Mouse (Mus musculus) adrenal gland, adult 2 months (tissue): ENCODE results near the gene Hist1h2ak. TPM values are rescaled to one million over a fixed set of nuclear protein-coding genes. Genes with fewer than 3 reads are reported as not detected.
"Not testable (repeated sequence)": the region's sequence is repeated elsewhere in the genome, so short reads cannot be mapped to it uniquely, and the experiment has no call there.

Experiments
- DNase-seq: peaks from one replicate; pipeline ENCODE4 v3.0.0; 2021
- microRNA-seq, 2 experiments: library from miRNA; unstranded; fragments of <30 nt; microRNA quantifications; one replicate each; pipeline ENCODE4 v1.2.0; 2021
- polyA plus RNA-seq: library from polyadenylated mRNA; depleted of rRNA; stranded (reverse); fragments of >200 nt; gene quantifications from 2 replicates; pipeline ENCODE4 v1.2.3, GENCODE M21; 2012; rRNA removed
- total RNA-seq, 2 experiments: library from RNA; stranded (reverse); gene quantifications; 2 replicates each; pipeline ENCODE4 v1.2.3; 2021

Gene Hist1h2ak
- total and polyA plus RNA-seq, 3 experiments, result 5.4 to 11.1 (median 10.8) TPM

- DNase-seq, result peak; percentile 69
Measured at GRCm38 (mm10) chr13:21721757-21722372, 31.8 kb downstream of the Hist1h2ak start, which contains the start of gene Hist1h2bm. Gene Hist1h2bm, plus strand, starts transcription at chr13:21722044.

GRCm38 (mm10) chr13:21721107-21721756, 32.4 kb downstream of the Hist1h2ak start:
- not testable (repeated sequence) for DNase-seq

GRCm38 (mm10) chr13:21718381-21719080, 35.1 kb downstream of the Hist1h2ak start:
- DNase-seq, result no peak

- peak; percentile 87 for DNase-seq
Measured at GRCm38 (mm10) chr13:21717397-21718357, 36.0 kb downstream of the Hist1h2ak start, which contains the start of gene Hist1h3h. Gene Hist1h3h, plus strand, starts transcription at chr13:21717659.

- peak; percentile 34 for DNase-seq
Measured at GRCm38 (mm10) chr13:21716540-21717391, 36.9 kb downstream of the Hist1h2ak start.

- peak; percentile 88 for DNase-seq
Measured at GRCm38 (mm10) chr13:21715864-21716539, 37.6 kb downstream of the Hist1h2ak start, which contains the start of the genes Hist1h2bl and Hist1h2ai. Gene Hist1h2bl, minus strand, starts transcription at chr13:21716143. Gene Hist1h2ai, plus strand, starts transcription at chr13:21716422.

GRCm38 (mm10) chr13:21715131-21715863, 38.3 kb downstream of the Hist1h2ak start:
- no peak for DNase-seq

GRCm38 (mm10) chr13:21714725-21715124, 38.9 kb downstream of the Hist1h2ak start:
- peak; percentile 58 for DNase-seq

GRCm38 (mm10) chr13:21711698-21712097, 41.9 kb downstream of the Hist1h2ak start:
- no peak for DNase-seq

- DNase-seq, result peak; percentile 82
Measured at GRCm38 (mm10) chr13:21710821-21711525, 42.7 kb downstream of the Hist1h2ak start.

GRCm38 (mm10) chr13:21710031-21710711, 43.5 kb downstream of the Hist1h2ak start:
- DNase-seq, result peak; percentile 92

- DNase-seq, result no peak
Measured at GRCm38 (mm10) chr13:21706669-21707068, 47.0 kb downstream of the Hist1h2ak start.

Small RNA genes lying within 50 kb of the gene (microRNA-seq; reads per million reads assigned to microRNA genes)
- gene Gm44346 (0 reads per million in 2 experiments), gene Gm44357 (0 reads per million in 2 experiments), gene Gm44367 (0 reads per million in 2 experiments), gene Gm44454 (0 reads per million in 2 experiments)

Other genes starting within 250 kb of the Hist1h2ak start
- gene Zkscan8, start 222.7 kb downstream of the Hist1h2ak start, total RNA-seq, result 10 to 100 TPM; 13.9 to 17.1 TPM
- 1.2 and 1.5 TPM in 2 replicates for gene Zkscan8, start 222.7 kb downstream of the Hist1h2ak start, polyA plus RNA-seq
- gene Olfr1366, start 211.0 kb downstream of the Hist1h2ak start, total RNA-seq, result not detected
- gene Olfr1366, start 211.0 kb downstream of the Hist1h2ak start, polyA plus RNA-seq, result not detected in 2 replicates
- gene Olfr1535, start 193.9 kb downstream of the Hist1h2ak start, total RNA-seq, result not detected
- gene Olfr1535, start 193.9 kb downstream of the Hist1h2ak start, polyA plus RNA-seq, result not detected in 2 replicates
- not detected for gene Olfr1364, start 172.1 kb downstream of the Hist1h2ak start, total RNA-seq
- gene Olfr1364, start 172.1 kb downstream of the Hist1h2ak start, polyA plus RNA-seq, result not detected in 2 replicates
- not detected for gene Olfr1362, start 139.8 kb downstream of the Hist1h2ak start, total RNA-seq
- 0.04 TPM in 1 of 2 replicates, not detected in the other for gene Olfr1362, start 139.8 kb downstream of the Hist1h2ak start, polyA plus RNA-seq
- not detected for gene Olfr11, start 111.3 kb downstream of the Hist1h2ak start, total RNA-seq
- not detected in 2 replicates for gene Olfr11, start 111.3 kb downstream of the Hist1h2ak start, polyA plus RNA-seq
- not detected for gene Olfr1361, start 90.4 kb downstream of the Hist1h2ak start, total RNA-seq
- not detected in 2 replicates for gene Olfr1361, start 90.4 kb downstream of the Hist1h2ak start, polyA plus RNA-seq
- not detected for gene Olfr1360, start 76.4 kb downstream of the Hist1h2ak start, total RNA-seq
- not detected in 2 replicates for gene Olfr1360, start 76.4 kb downstream of the Hist1h2ak start, polyA plus RNA-seq
- not detected for gene Olfr1359, start 55.7 kb downstream of the Hist1h2ak start, total RNA-seq
- gene Olfr1359, start 55.7 kb downstream of the Hist1h2ak start, polyA plus RNA-seq, result not detected in 2 replicates
- gene Hist1h2bl, start 37.7 kb downstream of the Hist1h2ak start, total RNA-seq, result 10 to 100 TPM; 24.1 to 36.9 TPM
- gene Hist1h2bl, start 37.7 kb downstream of the Hist1h2ak start, polyA plus RNA-seq, result 0.49 and 1.3 TPM in 2 replicates
- gene Hist1h2ai, start 37.4 kb downstream of the Hist1h2ak start, total RNA-seq, result 10 to 100 TPM; 28.5 to 38.1 TPM
- gene Hist1h2ai, start 37.4 kb downstream of the Hist1h2ak start, polyA plus RNA-seq, result 5.7 and 9.3 TPM in 2 replicates
- 10 to 100 TPM; 16.3 to 42.1 TPM for gene Hist1h3h, start 36.2 kb downstream of the Hist1h2ak start, total RNA-seq
- gene Hist1h3h, start 36.2 kb downstream of the Hist1h2ak start, polyA plus RNA-seq, result 5.5 and 8.7 TPM in 2 replicates
- 1 to 10 TPM; 6.5 to 7.0 TPM for gene Hist1h2bm, start 31.8 kb downstream of the Hist1h2ak start, total RNA-seq
- 0.28 and 0.56 TPM in 2 replicates for gene Hist1h2bm, start 31.8 kb downstream of the Hist1h2ak start, polyA plus RNA-seq
- gene Hist1h4j, start 18.8 kb downstream of the Hist1h2ak start, total RNA-seq, result 10 to 100 TPM in 1 of 2 experiments, 1 to 10 TPM in 1; 7.5 to 11.4 TPM
- 0.52 TPM in 2 replicates for gene Hist1h4j, start 18.8 kb downstream of the Hist1h2ak start, polyA plus RNA-seq
- gene Hist1h4k, start 3.3 kb downstream of the Hist1h2ak start, total RNA-seq, result 100 to 1,000 TPM in 1 of 2 experiments, 10 to 100 TPM in 1; 76.0 to 101 TPM
- gene Hist1h4k, start 3.3 kb downstream of the Hist1h2ak start, polyA plus RNA-seq, result 10.2 and 12.5 TPM in 2 replicates
- gene Hist1h2bn, start 296 bp upstream of the Hist1h2ak start, total RNA-seq, result 10 to 100 TPM; 16.7 to 17.2 TPM
- gene Hist1h2bn, start 296 bp upstream of the Hist1h2ak start, polyA plus RNA-seq, result 2.5 and 8.2 TPM in 2 replicates
- 10 to 100 TPM; 11.6 to 11.7 TPM for gene Hist1h1b, start 26.8 kb upstream of the Hist1h2ak start, total RNA-seq
- 0.34 and 0.37 TPM in 2 replicates for gene Hist1h1b, start 26.8 kb upstream of the Hist1h2ak start, polyA plus RNA-seq
- 10 to 100 TPM; 41.4 to 42.7 TPM for gene Hist1h3i, start 29.5 kb upstream of the Hist1h2ak start, total RNA-seq
- gene Hist1h3i, start 29.5 kb upstream of the Hist1h2ak start, polyA plus RNA-seq, result 16.8 and 25.5 TPM in 2 replicates
- 1 to 10 TPM; 3.4 to 4.6 TPM for gene Hist1h2an, start 33.4 kb upstream of the Hist1h2ak start, total RNA-seq
- gene Hist1h2an, start 33.4 kb upstream of the Hist1h2ak start, polyA plus RNA-seq, result 4.2 TPM in 1 of 2 replicates, not detected in the other
- gene Hist1h2bp, start 33.6 kb upstream of the Hist1h2ak start, total RNA-seq, result 10 to 100 TPM in 1 of 2 experiments, 1 to 10 TPM in 1; 8.5 to 10.7 TPM
- gene Hist1h2bp, start 33.6 kb upstream of the Hist1h2ak start, polyA plus RNA-seq, result 1.6 TPM in 1 of 2 replicates, not detected in the other
- gene Hist1h2bq, start 56.4 kb upstream of the Hist1h2ak start, total RNA-seq, result 10 to 100 TPM; 35.5 to 55.7 TPM
- gene Hist1h2bq, start 56.4 kb upstream of the Hist1h2ak start, polyA plus RNA-seq, result 13.1 and 16.6 TPM in 2 replicates
- gene Hist1h2ao, start 56.6 kb upstream of the Hist1h2ak start, total RNA-seq, result 10 to 100 TPM; 16.1 to 19.4 TPM
- gene Hist1h2ao, start 56.6 kb upstream of the Hist1h2ak start, polyA plus RNA-seq, result not detected in 2 replicates
- 100 to 1,000 TPM; 165 to 190 TPM for gene Hist1h4m, start 57.9 kb upstream of the Hist1h2ak start, total RNA-seq
- gene Hist1h4m, start 57.9 kb upstream of the Hist1h2ak start, polyA plus RNA-seq, result 4.5 TPM in 1 of 2 replicates, not detected in the other
- gene Hist1h4n, start 78.4 kb upstream of the Hist1h2ak start, total RNA-seq, result 10 to 100 TPM; 22.2 to 52.8 TPM
- 4.1 and 6.6 TPM in 2 replicates for gene Hist1h4n, start 78.4 kb upstream of the Hist1h2ak start, polyA plus RNA-seq
- gene Hist1h2ap, start 79.7 kb upstream of the Hist1h2ak start, total RNA-seq, result 10 to 100 TPM; 24.8 to 29.8 TPM
- 126 and 141 TPM in 2 replicates for gene Hist1h2ap, start 79.7 kb upstream of the Hist1h2ak start, polyA plus RNA-seq
- gene Hist1h2br, start 79.9 kb upstream of the Hist1h2ak start, total RNA-seq, result 10 to 100 TPM; 36.5 to 55.8 TPM
- 12.6 and 15.9 TPM in 2 replicates for gene Hist1h2br, start 79.9 kb upstream of the Hist1h2ak start, polyA plus RNA-seq
- 1 to 10 TPM; 1.7 to 1.9 TPM for gene Zfp184, start 191.3 kb upstream of the Hist1h2ak start, total RNA-seq
- 0.26 and 0.35 TPM in 2 replicates for gene Zfp184, start 191.3 kb upstream of the Hist1h2ak start, polyA plus RNA-seq
- not detected for gene Pom121l2, start 227.4 kb upstream of the Hist1h2ak start, total RNA-seq
- gene Pom121l2, start 227.4 kb upstream of the Hist1h2ak start, polyA plus RNA-seq, result not detected in 2 replicates